Mouse (Mus musculus) liver, embryonic 15.5 days (tissue): ENCODE data around the gene Llcfc1. TPM values are rescaled to one million over a fixed set of nuclear protein-coding genes. Genes with fewer than 3 reads are reported as not detected.

ENCODE experiments used
- ATAC-seq: fragments of 200-750 bp; cut with Nextera tagmentation; 2 replicates; pipeline ENCODE4 v1.8.0; 2017; ENCODE audit warnings: moderate number of reproducible peaks, mild to moderate bottlenecking, moderate library complexity; ENCODE audit not compliant: insufficient read depth
- H3K27ac ChIP-seq: fragments of 300-500 bp; sonication (generic); replicated peaks from 2 replicates; pipeline ENCODE4 v1.5.1; 2015; ENCODE audit warnings: mild to moderate bottlenecking, inconsistent platforms
- H3K27me3 ChIP-seq: fragments of 300-500 bp; sonication (generic); 2 replicates; pipeline ENCODE4 v1.6.1; 2015; ENCODE audit warnings: mild to moderate bottlenecking, inconsistent platforms
- H3K36me3 ChIP-seq: fragments of 300-500 bp; sonication (generic); replicated peaks from 2 replicates; pipeline ENCODE4 v1.6.1; 2015; ENCODE audit warnings: moderate library complexity, mild to moderate bottlenecking, inconsistent platforms
- H3K4me1 ChIP-seq: fragments of 300-500 bp; sonication (generic); replicated peaks from 2 replicates; pipeline ENCODE4 v1.6.1; 2015; ENCODE audit warnings: inconsistent platforms
- H3K4me2 ChIP-seq: fragments of 300-500 bp; sonication (generic); 2 replicates; pipeline ENCODE4 v1.6.1; 2015; ENCODE audit warnings: moderate library complexity, mild to moderate bottlenecking, inconsistent platforms
- H3K4me3 ChIP-seq: fragments of 300-500 bp; sonication (generic); replicated peaks from 2 replicates; pipeline ENCODE4 v1.5.1; 2015; ENCODE audit warnings: mild to moderate bottlenecking, inconsistent platforms
- H3K9ac ChIP-seq: fragments of 300-500 bp; sonication (generic); 2 replicates; pipeline ENCODE4 v1.6.1; 2015; ENCODE audit warnings: moderate library complexity, mild to moderate bottlenecking, inconsistent platforms
- H3K9me3 ChIP-seq: fragments of 300-500 bp; sonication (generic); replicated peaks from 2 replicates; pipeline ENCODE4 v1.6.1; 2016; ENCODE audit warnings: inconsistent platforms
- WGBS: fragments of 180-500 bp; shearing (Covaris S2); methylation state at CpG from one replicate; pipeline ENCODE4 v1.1.7; 2015; ENCODE audit warnings: mixed read lengths; ENCODE audit not compliant: insufficient replicate concordance; 5-methylcytosine and 5-hydroxymethylcytosine counted together
- polyA plus RNA-seq: library from polyadenylated mRNA; unstranded; fragments of >200 nt; fragmentation: Nextera tagmentation; extraction: Ambion mirVana; gene quantifications from 2 replicates; pipeline ENCODE4 v1.2.1, GENCODE M21; 2015

Gene Llcfc1
- polyA plus RNA-seq, 1 experiment from 2014 or later = 0.12 TPM

DNA sequence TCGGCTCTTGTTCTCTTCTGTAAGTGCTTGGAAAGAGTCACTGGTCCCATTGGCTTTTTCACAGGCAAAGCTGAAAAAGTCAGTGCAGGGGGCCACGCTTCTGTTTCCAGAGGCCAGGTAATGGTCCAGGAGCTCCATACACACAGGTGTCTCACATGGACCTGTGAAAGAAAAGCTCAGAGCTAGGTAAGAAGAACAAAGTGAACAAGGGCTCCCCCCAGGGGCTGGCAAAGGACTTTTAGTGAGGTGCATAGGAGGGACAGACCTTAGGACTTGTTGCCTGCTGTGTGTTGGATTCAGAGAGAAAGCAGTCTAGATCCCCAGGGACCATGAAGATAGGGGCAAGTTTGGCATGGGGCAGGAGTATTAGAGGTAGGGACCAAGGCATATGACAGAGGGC is 18.7 kb downstream of the Llcfc1 start:
- Histone ChIP-seq H3K27me3 (no peaks in the 10 kb centered on the region), H3K9me3 (no peaks in the 10 kb centered on the region), H3K9ac (peak overlapping the region; percentile 83), H3K4me1 (peaks cover 43% of the 10 kb centered on the region), H3K4me2 (peak overlapping the region; percentile 70), H3K36me3 (peaks cover 48% of the 10 kb centered on the region), H3K4me3 (peak overlapping the region; percentile 72), H3K27ac (peak overlapping the region; percentile 94)
- 17% methylated on average over 2 of the region's 2 CpGs for WGBS
- peak; percentile 42 for ATAC-seq

DNA sequence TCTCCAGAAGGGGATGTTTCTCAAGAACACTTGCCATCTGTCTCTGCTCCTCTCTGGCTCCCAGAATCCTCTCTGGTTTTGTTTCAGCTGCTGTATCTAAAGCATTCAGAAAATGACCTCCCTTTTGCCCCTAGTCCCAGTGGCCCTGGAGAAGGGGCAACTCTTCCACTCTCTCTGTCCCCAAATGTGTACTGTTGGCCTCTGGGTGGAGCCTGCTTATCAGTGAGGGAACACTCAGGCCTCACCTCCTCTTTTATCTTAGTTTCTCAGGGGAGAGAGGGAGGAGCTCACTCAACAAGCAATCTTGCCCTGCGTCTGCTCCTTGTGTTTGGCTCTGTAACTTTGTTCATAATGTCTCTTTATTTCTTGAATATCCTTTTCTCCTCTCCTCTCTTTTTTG is 19.9 kb downstream of the Llcfc1 start, which contains the start of gene Kel:
TSS of gene Kel (minus strand) at position 217 of the 400 bp plus-strand sequence.
- ATAC-seq = peak; percentile 79
- Histone ChIP-seq H3K9me3 (no peaks in the 10 kb centered on the region), H3K27me3 (no peaks in the 10 kb centered on the region), H3K4me2 (peak within 1 kb of the TSS; percentile 70), H3K9ac (peak within 1 kb of the TSS; percentile 83), H3K36me3 (peaks cover 36% of the 10 kb centered on the region), H3K4me1 (peaks cover 38% of the 10 kb centered on the region), H3K4me3 (peak within 1 kb of the TSS; percentile 72), H3K27ac (peak within 1 kb of the TSS; percentile 94)
- 9% methylated on average over 1 of the region's 1 CpGs for WGBS

DNA sequence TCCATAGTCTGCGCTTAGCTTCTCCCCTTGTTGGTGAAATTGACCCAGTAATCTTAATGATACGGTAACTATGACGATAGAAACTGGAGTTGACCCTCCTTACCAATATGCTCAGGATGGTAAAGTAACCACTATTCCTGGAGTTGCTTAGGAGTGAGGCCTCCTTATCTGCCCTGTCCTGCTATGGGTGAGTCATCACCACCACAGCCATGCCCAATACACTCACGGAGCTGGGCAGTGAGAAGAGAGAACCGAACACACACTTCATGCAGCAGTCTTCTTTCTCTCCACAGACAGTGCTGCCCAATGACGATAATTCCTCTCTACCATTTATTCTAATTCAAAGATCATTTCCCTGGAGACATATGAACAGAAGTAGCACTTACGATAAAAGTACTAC is 22.0 kb downstream of the Llcfc1 start:
- H3K4me1 ChIP-seq = peaks cover 49% of the 10 kb centered on the region
- peak; percentile 88 for ATAC-seq
- peak overlapping the region; percentile 30; the same call in 1 of the 2 replicates for H3K4me3 ChIP-seq
- no peaks in the 10 kb centered on the region for H3K9me3 ChIP-seq
- H3K27me3 ChIP-seq = no peaks in the 10 kb centered on the region
- peaks cover 16% of the 10 kb centered on the region for H3K36me3 ChIP-seq
- H3K27ac ChIP-seq = peak overlapping the region; percentile 94
- 22% methylated on average over 7 of the region's 7 CpGs for WGBS
- H3K4me2 ChIP-seq = peak overlapping the region; percentile 70
- H3K9ac ChIP-seq = peak overlapping the region; percentile 19; the same call in 1 of the 2 replicates

DNA sequence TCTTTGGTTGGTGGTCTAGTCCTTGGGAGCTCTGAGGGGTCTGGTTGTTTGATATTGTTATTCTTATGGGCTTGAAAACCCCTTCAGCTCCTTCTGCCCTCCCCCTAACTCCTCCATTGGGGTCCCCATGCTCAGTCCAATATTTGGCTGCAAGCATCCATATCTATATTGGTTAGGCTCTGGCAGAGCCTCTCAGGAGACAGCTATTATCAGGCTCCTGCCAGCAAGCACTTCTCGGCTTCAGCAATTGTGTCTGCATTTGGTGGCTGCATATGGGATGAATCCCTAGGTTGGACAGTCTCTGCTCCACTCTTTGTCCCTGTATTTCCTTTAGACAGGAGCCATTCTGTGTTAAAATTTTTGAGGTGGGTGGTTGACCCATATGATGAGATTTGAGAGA is 26.1 kb downstream of the Llcfc1 start:
- Histone ChIP-seq H3K36me3 (no peaks in the 10 kb centered on the region), H3K4me3 (no peak overlapping the region), H3K4me2 (peak overlapping the region; percentile 37), H3K4me1 (peaks cover 59% of the 10 kb centered on the region), H3K9ac (peak overlapping the region; percentile 26), H3K9me3 (no peaks in the 10 kb centered on the region), H3K27me3 (no peaks in the 10 kb centered on the region), H3K27ac (peak overlapping the region; percentile 80)
- whole genome bisulfite sequencing = 18% methylated on average over 1 of the region's 1 CpGs
- ATAC-seq = no peak

DNA sequence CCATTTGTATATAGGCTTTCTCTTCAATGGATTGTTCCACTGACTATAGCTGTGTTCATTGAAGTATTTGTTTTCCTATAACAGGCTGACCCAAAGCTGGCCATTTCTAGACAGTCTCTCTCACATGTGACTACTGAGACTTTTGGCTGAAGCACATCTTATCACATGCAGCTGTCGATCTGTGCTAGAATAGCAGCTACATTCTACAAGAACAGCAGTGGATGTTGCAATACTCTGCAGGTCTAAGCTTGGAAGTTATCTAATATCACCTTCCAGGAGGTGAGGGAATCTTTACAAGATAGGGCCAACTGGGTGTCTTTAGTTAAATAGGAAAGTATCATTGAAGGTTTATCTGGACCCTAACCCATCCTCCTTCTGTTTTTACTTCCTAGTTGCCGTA is 37.2 kb downstream of the Llcfc1 start:
- H3K4me3 ChIP-seq = no peak overlapping the region
- no peak overlapping the region for H3K27ac ChIP-seq
- H3K4me1 ChIP-seq = 0 out of 2 replicates have a peak, but pooled peaks cover 13% of the 10 kb centered on the region
- ATAC-seq = no peak
- no peaks in the 10 kb centered on the region for H3K27me3 ChIP-seq
- no peaks in the 10 kb centered on the region for H3K9me3 ChIP-seq
- WGBS = 31% methylated on average over 2 of the region's 2 CpGs
- H3K36me3 ChIP-seq = no peaks in the 10 kb centered on the region
- H3K9ac ChIP-seq = no peak overlapping the region
- no peak overlapping the region for H3K4me2 ChIP-seq

DNA sequence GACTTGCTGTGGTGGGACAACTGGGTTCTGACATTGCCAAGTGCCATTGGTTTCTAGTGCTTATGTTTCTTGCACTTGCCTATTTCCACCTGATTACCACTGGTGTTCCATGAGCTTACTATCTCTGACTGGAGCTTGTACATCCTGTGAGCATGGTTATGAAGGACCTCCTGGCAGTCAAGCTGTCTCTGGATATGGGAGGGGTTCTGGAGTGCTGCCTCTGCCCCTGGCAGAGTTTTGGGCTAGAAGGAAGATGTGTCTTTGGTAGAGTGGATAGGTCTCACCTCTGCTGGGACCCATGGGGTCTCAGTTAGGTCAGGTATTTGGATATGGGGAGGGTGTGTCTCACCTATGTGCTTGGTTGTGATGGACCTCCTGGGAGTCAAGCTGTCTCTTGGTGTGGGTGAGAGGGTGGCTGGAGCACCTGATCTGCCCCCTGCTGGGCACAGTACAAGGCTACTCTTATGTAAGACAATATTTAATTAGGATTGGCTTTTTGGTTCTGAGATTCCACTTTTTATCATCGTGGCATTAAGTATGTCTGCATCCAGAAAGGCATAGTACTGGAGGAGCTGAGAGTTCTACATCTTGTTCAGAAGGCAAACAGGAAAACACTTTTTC is 43.9 kb downstream of the Llcfc1 start:
- Histone ChIP-seq H3K27ac (no peak overlapping the region), H3K4me3 (no peak overlapping the region), H3K9me3 (no peaks in the 10 kb centered on the region), H3K27me3 (no peaks in the 10 kb centered on the region), H3K4me1 (peaks cover 9% of the 10 kb centered on the region), H3K9ac (no peak overlapping the region), H3K36me3 (no peaks in the 10 kb centered on the region), H3K4me2 (no peak overlapping the region)
- ATAC-seq = peak; percentile 75
- 38% methylated on average over 1 of the region's 1 CpGs for WGBS

DNA sequence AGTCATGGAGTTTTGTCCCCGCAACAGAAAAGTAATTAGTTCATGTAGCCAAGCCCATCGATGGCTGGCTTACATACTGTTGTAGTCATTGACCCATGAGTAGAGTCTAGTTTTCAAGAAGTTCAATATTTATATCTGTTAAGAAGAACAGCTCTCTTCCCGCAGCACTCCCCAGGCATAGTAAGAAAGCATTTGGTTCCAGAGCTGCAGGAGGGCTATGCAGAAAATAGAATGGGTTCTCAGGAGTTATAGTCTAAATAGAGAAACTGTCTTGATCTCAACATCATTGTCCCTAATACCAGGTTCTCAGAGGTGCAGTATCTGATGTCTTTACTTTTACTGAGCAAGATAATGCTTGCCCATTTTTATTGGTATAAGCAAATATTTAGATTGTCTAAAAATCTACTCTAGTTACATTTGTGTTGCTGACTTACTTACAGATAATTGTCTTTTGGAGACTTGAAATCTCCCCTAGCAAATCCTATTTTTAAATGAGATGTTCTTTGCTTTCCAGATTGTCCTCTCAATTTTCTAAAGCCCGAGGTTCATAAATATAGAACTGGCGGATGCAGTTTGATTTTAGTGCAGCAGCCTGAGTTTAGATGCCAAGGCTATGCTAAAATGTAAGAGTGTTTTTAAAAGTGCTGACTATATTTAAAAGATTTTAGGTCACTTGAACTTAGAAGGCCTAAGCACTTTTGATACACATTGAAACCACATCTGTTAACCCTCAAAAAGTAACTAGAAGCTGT is 50.7 kb downstream of the Llcfc1 start:
- no peak overlapping the region for H3K27ac ChIP-seq
- no peaks in the 10 kb centered on the region for H3K36me3 ChIP-seq
- H3K4me1 ChIP-seq = no peaks in the 10 kb centered on the region
- no peaks in the 10 kb centered on the region for H3K9me3 ChIP-seq
- no peak overlapping the region for H3K4me3 ChIP-seq
- WGBS = 71% methylated on average over 5 of the region's 5 CpGs
- H3K4me2 ChIP-seq = no peak overlapping the region
- no peak overlapping the region for H3K9ac ChIP-seq
- no peak for ATAC-seq
- H3K27me3 ChIP-seq = no peaks in the 10 kb centered on the region

Other genes starting within 250 kb of the Llcfc1 start
- gene Gm10334, start 238.3 kb upstream of the Llcfc1 start, polyA plus RNA-seq = 0.18 and 0.94 TPM in 2 replicates
- gene Prss1, start 225.5 kb upstream of the Llcfc1 start, polyA plus RNA-seq = 0.45 and 3.8 TPM in 2 replicates
- 0.22 and 1.1 TPM in 2 replicates for gene Prss2, start 162.6 kb upstream of the Llcfc1 start, polyA plus RNA-seq
- gene Ephb6, start 78.9 kb upstream of the Llcfc1 start, polyA plus RNA-seq = 0.48 and 0.59 TPM in 2 replicates
- gene Trpv6, start 48.0 kb upstream of the Llcfc1 start, polyA plus RNA-seq = 0.13 and 0.15 TPM in 2 replicates
- 0.02 and 0.13 TPM in 2 replicates for gene Trpv5, start 3.7 kb upstream of the Llcfc1 start, polyA plus RNA-seq
- 299 and 347 TPM in 2 replicates for gene Kel, start 19.9 kb downstream of the Llcfc1 start, polyA plus RNA-seq
- gene Olfr459, start 90.7 kb downstream of the Llcfc1 start, polyA plus RNA-seq = not detected in 2 replicates
- not detected in 2 replicates for gene Pip, start 163.1 kb downstream of the Llcfc1 start, polyA plus RNA-seq
- not detected in 2 replicates for gene Sval2, start 168.6 kb downstream of the Llcfc1 start, polyA plus RNA-seq